Mouse (Mus musculus) lung, adult 2 months (tissue): ENCODE results near the gene Ccdc38.

Source experiments
- CTCF ChIP-seq: fragments of 200-500 bp; IDR thresholded peaks from 2 replicates; pipeline ENCODE4 v1.5.1; 2011; ENCODE audit warnings: mild to moderate bottlenecking, low read length, control low read depth; ENCODE audit not compliant: insufficient read depth
- POLR2A ChIP-seq: fragments of 200-500 bp; IDR thresholded peaks from 2 replicates; pipeline ENCODE4 v1.6.1; 2011; ENCODE audit warnings: low read depth, mild to moderate bottlenecking, control low read depth, low read length, borderline replicate concordance; ENCODE audit errors: extremely low read depth

GRCm38 (mm10) chr10:93595831-93596230 lies 55.4 kb downstream of the Ccdc38 start:
- TF ChIP-seq POLR2A: no peak
- TF ChIP-seq CTCF: no peak
